Mouse (Mus musculus) macrophage (primary cell): Measurements from ENCODE around the gene Fam114a2. TPM values are rescaled to one million over a fixed set of nuclear protein-coding genes. Genes with fewer than 3 reads are reported as not detected.
"Not testable (repeated sequence)": the region's sequence is repeated elsewhere in the genome, so short reads cannot be mapped to it uniquely, and the experiment has no call there.

ENCODE experiments used
- H3K27ac ChIP-seq: fragments of 350-480 bp; formaldehyde crosslinking; 2 replicates; pipeline ENCODE4 v1.9.0; 2021
- H3K36me3 ChIP-seq: fragments of 350-480 bp; formaldehyde crosslinking; 2 replicates; pipeline ENCODE4 v1.9.0; 2021; ENCODE audit errors: inconsistent target
- H3K4me3 ChIP-seq: fragments of 350-480 bp; formaldehyde crosslinking; 2 replicates; pipeline ENCODE4 v1.9.0; 2021; ENCODE audit errors: inconsistent target
- H3K79me2 ChIP-seq: fragments of 350-480 bp; formaldehyde crosslinking; 2 replicates; pipeline ENCODE4 v1.9.0; 2021; ENCODE audit errors: inconsistent target
- WGBS: methylation state at CpG from one replicate; pipeline ENCODE4 v1.1.7; 2026; ENCODE audit warnings: inconsistent platforms; ENCODE audit not compliant: missing documents; 5-methylcytosine and 5-hydroxymethylcytosine counted together
- polyA plus RNA-seq: library from polyadenylated mRNA; stranded (reverse); fragments of 250-400 nt; gene quantifications from 3 replicates; pipeline ENCODE4 v1.2.4, GENCODE M21; 2018; ENCODE audit warnings: inconsistent platforms
- total RNA-seq, 78 experiments: library from RNA; depleted of rRNA; stranded (reverse); fragments of 250-400 nt; gene quantifications; 1 replicate in 9 of 78; 2 replicates in 24 of 78; 3 replicates in 43 of 78; 4 replicates in 2 of 78; pipeline ENCODE4 v1.2.4; 2018; ENCODE audit warnings: inconsistent platforms in 56 of 78

The Fam114a2 gene
- total RNA-seq (2018; cell fraction: chromatin; rRNA removed), result 100 to 1,000 TPM in 5 of 26 experiments, 10 to 100 TPM in 21; 42.2 to 128 (median 70.3) TPM
- 10 to 100 TPM; 21.7 to 41.0 (median 26.3) TPM for total RNA-seq (2018; cell fraction: cytosol; rRNA removed)
- 10 to 100 TPM; 23.7 to 66.4 (median 41.4) TPM for total RNA-seq (2018; cell fraction: nucleus; rRNA removed)
- 29.1 to 40.8 TPM (median 31.5 TPM) in 3 replicates for polyA plus RNA-seq

DNA sequence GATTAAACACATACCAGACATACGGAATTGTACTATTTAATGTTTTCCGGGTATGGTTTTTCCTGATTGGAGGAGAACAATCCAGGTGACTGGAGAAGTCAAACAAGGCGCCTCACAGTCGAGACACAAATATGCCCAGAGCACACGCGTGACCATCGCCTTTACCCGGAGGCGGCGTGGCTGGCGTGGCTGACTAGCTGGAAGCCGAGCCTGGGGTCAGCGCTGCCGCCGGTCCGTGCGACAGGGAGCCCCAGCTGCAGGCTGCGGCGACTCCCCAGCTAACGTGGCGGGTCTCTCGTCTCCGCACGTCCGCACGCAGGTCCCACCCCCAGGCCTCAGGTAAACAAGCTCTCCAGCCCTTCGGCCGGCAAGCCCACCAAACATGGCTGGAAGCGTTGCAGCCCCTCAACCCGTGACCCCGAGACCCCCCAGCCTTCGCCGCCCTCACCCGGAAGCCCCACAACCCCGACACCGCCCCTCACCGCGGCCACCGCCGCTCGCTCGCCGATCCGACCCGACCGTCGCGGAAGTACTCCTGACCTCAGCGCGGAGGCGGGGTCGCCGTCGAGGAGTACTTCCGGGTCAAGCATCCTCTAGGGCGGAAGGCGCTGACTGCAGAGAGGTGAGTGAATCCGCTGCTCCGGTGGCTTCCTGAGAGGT, at the start of gene Fam114a2, which contains the start of gene Mfap3:
Gene Fam114a2, minus strand, starts transcription at position 527 of the 660 bp plus-strand sequence.
Gene Mfap3, plus strand, starts transcription at position 574 of the 660 bp plus-strand sequence.
- Histone ChIP-seq H3K36me3 (0 out of 2 replicates have a peak, but pooled peaks cover 4% of the 10 kb centered on the region), H3K4me3 (peak within 1 kb of the TSS; percentile 95), H3K79me2 (peaks cover 89% of the 10 kb centered on the region), H3K27ac (peak within 1 kb of the TSS; percentile 88)
- under 1% methylated on average over 59 of the region's 59 CpGs for WGBS

GRCm38 (mm10) chr11:57566091-57567035, 47.9 kb upstream of the Fam114a2 start:
- Histone ChIP-seq H3K4me3 (no peak overlapping the region), H3K36me3 (no peaks in the 10 kb centered on the region), H3K79me2 (no peaks in the 10 kb centered on the region), H3K27ac (no peak overlapping the region)
- WGBS, result 71% methylated on average over 17 of the region's 18 CpGs

- H3K79me2 ChIP-seq, result no peaks in the 10 kb centered on the region
- no peak overlapping the region for H3K4me3 ChIP-seq
- H3K36me3 ChIP-seq, result no peaks in the 10 kb centered on the region
- H3K27ac ChIP-seq, result no peak overlapping the region
- WGBS, result 85% methylated on average over 12 of the region's 12 CpGs
These were observed 46.1 kb upstream of the Fam114a2 start for GRCm38 (mm10) chr11:57564564-57564963.

GRCm38 (mm10) chr11:57557936-57558335, 39.5 kb upstream of the Fam114a2 start:
- not testable (repeated sequence) for H3K4me3 ChIP-seq, H3K79me2 ChIP-seq, H3K27ac ChIP-seq, H3K36me3 ChIP-seq
- whole genome bisulfite sequencing, result 96% methylated on average over 8 of the region's 10 CpGs

- Histone ChIP-seq H3K27ac (no peak overlapping the region), H3K36me3 (no peaks in the 10 kb centered on the region), H3K79me2 (no peaks in the 10 kb centered on the region), H3K4me3 (no peak overlapping the region)
- 93% methylated on average over 9 of the region's 9 CpGs for WGBS
These were observed 34.8 kb upstream of the Fam114a2 start for GRCm38 (mm10) chr11:57553015-57553780.

DNA sequence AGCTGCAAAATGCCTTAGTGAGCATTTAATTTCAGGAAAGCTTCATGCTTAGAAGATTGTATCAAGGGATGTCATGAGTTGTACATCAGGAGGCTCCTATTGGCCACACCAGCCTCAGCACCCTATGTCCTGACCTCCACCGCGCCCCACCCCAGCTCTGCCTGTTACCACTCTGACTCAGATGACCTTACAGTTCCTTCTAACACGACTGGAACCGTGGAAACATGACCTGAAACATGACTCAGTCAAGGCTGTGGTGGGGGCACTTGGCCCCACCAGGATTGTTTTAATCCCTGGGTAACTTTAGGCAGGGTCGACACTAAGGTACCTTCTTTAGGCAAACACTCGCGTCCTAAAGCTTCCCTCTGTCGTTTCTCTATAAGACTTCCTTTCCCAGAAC, 32.6 kb upstream of the Fam114a2 start:
- Histone ChIP-seq H3K27ac (no peak overlapping the region), H3K79me2 (no peaks in the 10 kb centered on the region), H3K4me3 (no peak overlapping the region), H3K36me3 (no peaks in the 10 kb centered on the region)
- WGBS, result 75% methylated on average over 8 of the region's 8 CpGs

DNA sequence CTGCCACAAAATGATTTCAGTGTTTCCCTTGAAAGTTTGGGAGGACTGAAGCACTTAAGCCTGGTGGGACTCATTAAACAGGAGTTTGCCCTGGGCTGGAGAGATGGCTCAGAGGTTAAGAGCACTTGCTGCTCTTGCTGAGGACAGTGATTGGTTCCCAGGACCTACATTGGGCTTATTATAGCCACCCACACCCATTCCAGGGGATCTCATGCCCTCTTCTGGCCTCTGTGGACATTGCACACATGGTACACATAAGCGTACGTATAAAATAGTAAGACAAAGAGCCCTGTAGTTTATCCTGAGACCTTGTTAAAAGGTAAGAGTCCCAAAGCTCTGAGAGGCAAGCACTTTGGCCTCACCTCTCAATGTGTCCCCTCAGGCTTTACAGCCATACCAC, 31.8 kb upstream of the Fam114a2 start:
- Histone ChIP-seq H3K4me3 (no peak overlapping the region), H3K27ac (no peak overlapping the region)

DNA sequence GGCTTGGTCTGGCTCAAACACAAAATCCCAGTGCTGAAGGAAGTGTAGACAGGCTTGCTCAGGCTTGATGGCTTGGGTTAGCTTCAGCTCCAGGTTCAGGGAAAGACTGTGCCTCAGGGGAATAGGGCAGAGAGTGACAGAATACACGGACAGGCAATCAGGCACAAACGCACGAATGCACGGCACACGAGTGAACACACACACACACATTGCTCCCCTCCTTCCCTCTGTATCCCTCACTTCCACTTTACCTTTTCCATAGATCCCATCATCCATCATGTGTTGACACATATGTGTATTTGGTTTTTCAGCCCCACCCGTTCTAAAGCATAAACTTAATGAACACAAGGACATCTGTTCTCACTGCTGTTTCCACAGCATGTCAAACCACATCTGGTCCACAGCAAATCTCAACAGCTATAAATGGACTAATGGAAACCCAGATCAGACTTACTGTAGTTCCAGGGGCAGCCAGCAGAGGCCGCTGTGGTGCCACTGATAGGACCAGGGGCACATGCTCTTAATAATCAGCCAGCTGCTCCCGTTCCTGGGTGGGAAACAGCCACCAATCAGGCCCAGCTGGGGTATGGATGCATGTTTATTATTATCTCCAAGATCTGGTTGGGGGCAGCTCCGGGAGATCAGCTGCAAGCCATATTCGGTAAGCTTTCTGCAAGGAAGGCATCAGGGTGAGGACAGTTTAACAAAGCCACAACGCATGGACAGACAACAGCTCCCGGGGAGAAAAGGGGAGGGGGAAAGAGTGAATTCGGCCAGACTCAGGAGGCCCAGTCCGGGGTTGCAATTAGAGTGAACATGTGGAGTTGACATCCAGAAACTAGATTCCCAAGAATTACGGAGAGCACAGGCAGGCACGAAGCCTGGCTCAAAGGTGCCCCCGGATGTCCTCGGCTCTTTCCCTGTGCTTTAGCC, 30.5 kb upstream of the Fam114a2 start:
- Histone ChIP-seq H3K27ac (no peak overlapping the region), H3K79me2 (no peaks in the 10 kb centered on the region), H3K36me3 (no peaks in the 10 kb centered on the region), H3K4me3 (no peak overlapping the region)
- 53% methylated on average over 17 of the region's 18 CpGs for WGBS

More for the DNA sequence above, 31.8 kb upstream of the Fam114a2 start:
- H3K36me3 ChIP-seq, result no peaks in the 10 kb centered on the region
- no peaks in the 10 kb centered on the region for H3K79me2 ChIP-seq
- WGBS, result 83% methylated on average over 2 of the region's 2 CpGs

- Histone ChIP-seq H3K79me2 (no peaks in the 10 kb centered on the region), H3K27ac (no peak overlapping the region), H3K36me3 (no peaks in the 10 kb centered on the region), H3K4me3 (no peak overlapping the region)
- 96% methylated on average over 2 of the region's 2 CpGs for WGBS
These were observed 22.3 kb upstream of the Fam114a2 start for GRCm38 (mm10) chr11:57540681-57541080.

DNA sequence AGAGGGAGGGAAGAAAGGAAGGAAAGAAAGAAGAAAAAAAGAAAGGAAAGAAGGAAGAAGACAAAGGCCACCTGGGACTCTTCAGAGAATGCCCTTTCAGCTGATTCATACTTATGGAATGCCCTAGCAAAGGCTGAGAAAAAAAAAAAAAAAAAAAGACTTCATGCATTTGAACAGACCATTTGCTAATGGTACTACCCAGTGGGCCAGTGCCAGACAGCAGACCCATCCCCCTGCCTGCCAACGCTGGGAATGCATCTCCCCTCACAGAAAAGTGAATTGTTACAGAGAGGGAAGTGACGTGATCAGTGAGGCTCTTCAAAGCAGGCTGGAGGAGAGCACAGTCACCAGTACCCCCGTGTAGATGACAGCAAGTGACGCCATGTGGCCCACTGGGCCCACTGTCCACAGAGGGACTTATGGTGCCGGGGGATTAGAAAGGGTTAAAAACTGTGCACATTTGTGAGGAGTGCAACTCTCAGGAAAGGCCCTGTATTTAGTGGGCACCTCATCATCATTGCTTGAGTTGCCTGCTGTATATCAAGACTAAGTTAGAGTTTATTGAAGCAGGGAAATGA, 21.5 kb upstream of the Fam114a2 start:
- 92% methylated on average over 5 of the region's 5 CpGs for WGBS
- Histone ChIP-seq H3K4me3 (no peak overlapping the region), H3K79me2 (no peaks in the 10 kb centered on the region), H3K27ac (no peak overlapping the region), H3K36me3 (no peaks in the 10 kb centered on the region)

GRCm38 (mm10) chr11:57535912-57536311, 17.5 kb upstream of the Fam114a2 start:
- no peak overlapping the region for H3K27ac ChIP-seq
- no peak overlapping the region for H3K4me3 ChIP-seq
- H3K79me2 ChIP-seq, result peaks cover 4% of the 10 kb centered on the region; the same call in 1 of the 2 replicates
- 97% methylated on average over 5 of the region's 5 CpGs for WGBS
- H3K36me3 ChIP-seq, result 0 out of 2 replicates have a peak, but pooled peaks cover 4% of the 10 kb centered on the region

- Histone ChIP-seq H3K79me2 (peaks cover 40% of the 10 kb centered on the region), H3K27ac (no peak overlapping the region), H3K36me3 (peaks cover 38% of the 10 kb centered on the region), H3K4me3 (no peak overlapping the region)
- 88% methylated on average over 4 of the region's 4 CpGs for WGBS
These were observed 13.9 kb upstream of the Fam114a2 start for GRCm38 (mm10) chr11:57532306-57532705.
